Mouse (Mus musculus) right cerebral cortex, postnatal 36 days (tissue): ENCODE measurements around the gene Plekhm1.

ENCODE experiments used
- DNase-seq, 2 experiments: peaks; one replicate each; pipeline ENCODE4 v3.0.0; 2022; ENCODE audit warnings: low spot score in 2 of 2, mixed read lengths in 1 of 2

The Plekhm1 gene

GRCm38 (mm10) chr11:103314736-103315374 is 97.6 kb downstream of the Plekhm1 start:
- DNase-seq: no peak
